Mouse (Mus musculus) liver, embryonic 11.5 days (tissue): ENCODE data around the gene Nrxn3. TPM values are rescaled to one million over a fixed set of nuclear protein-coding genes. Genes with fewer than 3 reads are reported as not detected.
A peak's percentile ranks its signal among the peaks of the same experiment; 100 is the strongest.

Experiments used
- ATAC-seq: fragments of 200-750 bp; cut with Nextera tagmentation; replicated peaks from 2 replicates; pipeline ENCODE4 v1.8.0; 2017; ENCODE audit warnings: moderate number of reproducible peaks, mild to moderate bottlenecking, moderate TSS enrichment, moderate library complexity; ENCODE audit not compliant: low FRiP score
- DNase-seq: peaks from one replicate; pipeline ENCODE4 v3.0.0-alpha.2; 2017; ENCODE audit warnings: low spot score
- H3K27ac ChIP-seq: fragments of 300-500 bp; sonication (generic); 2 replicates; pipeline ENCODE4 v1.5.1; 2014; ENCODE audit warnings: mild to moderate bottlenecking, low read depth, low read length, control low read depth
- H3K27me3 ChIP-seq: fragments of 300-500 bp; sonication (generic); replicated peaks from 2 replicates; pipeline ENCODE4 v1.6.1; 2014; ENCODE audit warnings: low read length, mixed read lengths; ENCODE audit not compliant: control insufficient read depth, insufficient read depth
- H3K36me3 ChIP-seq: fragments of 300-500 bp; sonication (generic); 2 replicates; pipeline ENCODE4 v1.6.1; 2014; ENCODE audit warnings: mild to moderate bottlenecking, low read length, moderate library complexity, mixed read lengths; ENCODE audit not compliant: control insufficient read depth, insufficient read depth
- H3K4me1 ChIP-seq: fragments of 300-500 bp; sonication (generic); replicated peaks from 2 replicates; pipeline ENCODE4 v1.6.1; 2014; ENCODE audit warnings: low read length, mixed read lengths; ENCODE audit not compliant: control insufficient read depth, insufficient read depth
- H3K4me2 ChIP-seq: fragments of 300-500 bp; sonication (generic); 2 replicates; pipeline ENCODE4 v1.6.1; 2014; ENCODE audit warnings: mild to moderate bottlenecking, control low read depth, moderate library complexity
- H3K4me3 ChIP-seq: fragments of 300-500 bp; sonication (generic); 2 replicates; pipeline ENCODE4 v1.5.1; 2014; ENCODE audit warnings: low read depth, low read length, control low read depth
- H3K9ac ChIP-seq: fragments of 300-500 bp; sonication (generic); 2 replicates; pipeline ENCODE4 v1.6.1; 2014; ENCODE audit warnings: low read depth, low read length, control low read depth
- H3K9me3 ChIP-seq: fragments of 300-500 bp; sonication (generic); 2 replicates; pipeline ENCODE4 v1.6.1; 2016; ENCODE audit warnings: low read length, inconsistent platforms, mixed read lengths; ENCODE audit not compliant: control insufficient read depth
- WGBS: fragments of 180-500 bp; shearing (Covaris S2); extraction: QIAGEN DNeasy Blood & Tissue Kit; methylation state at CpG from one replicate; pipeline ENCODE4 v1.1.7; 2014; 5-methylcytosine and 5-hydroxymethylcytosine counted together
- polyA plus RNA-seq: library from polyadenylated mRNA; unstranded; fragments of >200 nt; fragmentation: Nextera tagmentation; extraction: Ambion mirVana; gene quantifications from 2 replicates; pipeline ENCODE4 v1.2.1, GENCODE M21; 2014

Nrxn3 gene
- polyA plus RNA-seq, 1 experiment from 2014 or later: 3.3 TPM

DNA sequence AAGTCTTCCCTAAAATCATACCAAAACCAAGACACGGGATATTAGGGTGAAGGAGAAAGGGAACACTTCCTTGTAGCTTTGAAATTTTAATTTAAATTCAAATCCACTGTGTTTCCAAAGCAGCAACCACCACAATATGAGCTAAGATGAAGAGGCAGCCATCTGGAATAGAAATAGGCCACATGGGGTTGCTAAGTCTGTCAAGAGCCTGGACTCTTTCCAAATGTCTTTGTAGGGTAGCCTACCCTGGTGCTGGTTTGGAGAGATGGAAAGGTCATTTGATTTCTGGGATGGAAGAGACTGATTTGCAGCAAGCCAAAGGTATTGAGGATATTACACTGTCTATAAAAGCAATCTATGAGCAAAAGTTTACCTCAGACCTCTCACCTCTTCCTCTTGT is 539.6 kb downstream of the Nrxn3 start:
- no peaks in the 10 kb centered on the region for H3K4me1 ChIP-seq
- H3K36me3 ChIP-seq: no peaks in the 10 kb centered on the region
- H3K27ac ChIP-seq: no peak overlapping the region
- ATAC-seq (no peak), DNase-seq (no peak)
- H3K9me3 ChIP-seq: no peaks in the 10 kb centered on the region
- no peak overlapping the region for H3K9ac ChIP-seq
- no peaks in the 10 kb centered on the region for H3K27me3 ChIP-seq
- H3K4me3 ChIP-seq: no peak overlapping the region
- WGBS: 68% methylated on average over 1 of the region's 1 CpGs
- H3K4me2 ChIP-seq: no peak overlapping the region

DNA sequence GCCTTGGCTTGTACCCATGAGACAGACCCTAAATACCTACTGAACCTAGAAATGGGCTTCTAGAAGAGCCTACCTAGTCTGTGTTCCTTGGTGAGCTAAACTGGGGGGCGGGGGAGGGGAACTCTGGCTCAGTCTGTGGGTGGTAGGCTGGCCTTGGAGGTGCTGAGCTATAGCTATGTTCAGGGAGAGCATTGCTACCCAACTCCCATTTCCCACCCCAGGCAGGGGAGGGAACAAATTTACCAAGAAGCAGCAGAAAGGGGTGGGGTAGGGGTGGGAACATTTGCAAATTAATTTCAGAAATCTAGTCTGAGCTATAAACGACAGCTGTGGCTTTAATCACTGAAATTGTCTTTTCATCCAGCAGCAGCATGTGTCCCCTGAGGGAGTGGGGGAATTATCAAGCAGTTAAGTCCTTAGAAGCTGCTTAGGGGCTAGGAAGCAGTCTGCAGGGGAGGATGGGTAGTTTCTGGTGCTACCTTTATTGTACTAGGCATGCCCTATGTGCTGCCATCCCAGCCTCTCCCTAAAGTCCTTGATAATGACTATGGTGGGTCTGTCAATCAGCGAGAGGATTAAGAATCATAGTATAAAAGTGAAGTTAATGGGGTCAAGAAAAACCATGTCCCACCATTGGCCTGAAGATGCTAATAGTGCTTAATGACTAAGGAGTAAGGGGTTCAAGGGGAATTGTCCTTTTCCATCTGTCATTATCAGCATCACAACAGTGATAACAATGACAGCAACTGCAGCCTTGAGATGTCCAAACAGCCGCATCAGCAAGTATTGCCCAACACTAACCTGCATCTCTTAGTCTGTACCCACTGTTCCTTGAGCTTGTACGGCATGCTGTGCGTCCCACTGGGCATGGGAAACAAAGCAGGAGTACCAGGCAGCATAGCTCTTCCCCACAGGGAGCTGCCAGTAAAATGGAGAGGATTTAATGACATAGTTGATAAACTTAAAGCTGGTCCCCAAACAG is 560.0 kb downstream of the Nrxn3 start:
- Histone ChIP-seq H3K9ac (no peak overlapping the region), H3K4me1 (no peaks in the 10 kb centered on the region), H3K27me3 (no peaks in the 10 kb centered on the region), H3K27ac (no peak overlapping the region), H3K9me3 (no peaks in the 10 kb centered on the region), H3K36me3 (no peaks in the 10 kb centered on the region), H3K4me3 (no peak overlapping the region), H3K4me2 (no peak overlapping the region)
- no peak for DNase-seq
- ATAC-seq: no peak
- WGBS: 67% methylated on average over 6 of the region's 6 CpGs

DNA sequence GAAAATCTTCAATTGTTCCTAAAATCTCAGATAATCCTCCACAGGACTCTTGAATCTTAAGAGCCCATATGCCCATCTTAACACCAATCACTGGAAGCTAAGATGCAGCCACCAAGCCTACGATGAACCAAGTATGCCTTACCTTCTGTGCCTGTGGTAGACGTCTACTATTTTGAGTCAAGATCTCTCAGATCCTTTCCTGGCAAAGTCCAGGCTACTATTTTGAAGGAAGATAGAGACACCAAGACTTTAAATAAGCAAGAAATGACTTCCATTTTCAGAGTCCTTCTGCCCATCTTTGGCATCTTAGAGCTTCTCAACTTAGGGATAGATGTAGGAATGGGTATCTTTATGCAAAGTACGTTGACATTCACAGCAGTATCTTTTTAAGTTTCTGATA is 561.7 kb downstream of the Nrxn3 start:
- no peak for ATAC-seq
- Histone ChIP-seq H3K4me3 (no peak overlapping the region), H3K27me3 (no peaks in the 10 kb centered on the region), H3K36me3 (no peaks in the 10 kb centered on the region), H3K9ac (no peak overlapping the region), H3K4me1 (no peaks in the 10 kb centered on the region), H3K4me2 (no peak overlapping the region), H3K27ac (no peak overlapping the region), H3K9me3 (no peaks in the 10 kb centered on the region)
- DNase-seq: no peak
- 84% methylated on average over 3 of the region's 3 CpGs for WGBS

DNA sequence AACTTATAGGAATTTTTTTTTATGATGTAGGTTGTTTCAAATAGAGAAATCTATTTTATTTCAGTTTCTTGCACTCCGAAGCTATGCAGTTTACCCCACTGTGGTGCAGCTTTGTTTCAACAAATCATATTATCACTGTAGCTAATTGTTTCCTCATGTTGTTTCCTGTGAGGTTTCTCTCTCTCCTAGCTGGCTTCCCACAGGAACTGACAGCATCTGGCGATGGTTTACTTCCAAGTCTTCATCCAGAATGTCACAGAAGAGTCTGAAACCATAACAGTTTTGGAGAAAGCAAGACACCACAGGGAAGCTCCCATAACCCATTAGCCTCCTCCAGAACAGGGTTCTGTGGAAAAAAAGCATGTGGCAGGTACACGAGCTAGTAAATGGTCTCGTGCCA is 564.4 kb downstream of the Nrxn3 start:
- H3K36me3 ChIP-seq: no peaks in the 10 kb centered on the region
- no peak for ATAC-seq
- no peak overlapping the region for H3K4me2 ChIP-seq
- no peak overlapping the region for H3K9ac ChIP-seq
- DNase-seq: no peak
- H3K4me3 ChIP-seq: no peak overlapping the region
- H3K27ac ChIP-seq: no peak overlapping the region
- no peaks in the 10 kb centered on the region for H3K9me3 ChIP-seq
- no peaks in the 10 kb centered on the region for H3K27me3 ChIP-seq
- no peaks in the 10 kb centered on the region for H3K4me1 ChIP-seq
- 58% methylated on average over 4 of the region's 4 CpGs for WGBS

DNA sequence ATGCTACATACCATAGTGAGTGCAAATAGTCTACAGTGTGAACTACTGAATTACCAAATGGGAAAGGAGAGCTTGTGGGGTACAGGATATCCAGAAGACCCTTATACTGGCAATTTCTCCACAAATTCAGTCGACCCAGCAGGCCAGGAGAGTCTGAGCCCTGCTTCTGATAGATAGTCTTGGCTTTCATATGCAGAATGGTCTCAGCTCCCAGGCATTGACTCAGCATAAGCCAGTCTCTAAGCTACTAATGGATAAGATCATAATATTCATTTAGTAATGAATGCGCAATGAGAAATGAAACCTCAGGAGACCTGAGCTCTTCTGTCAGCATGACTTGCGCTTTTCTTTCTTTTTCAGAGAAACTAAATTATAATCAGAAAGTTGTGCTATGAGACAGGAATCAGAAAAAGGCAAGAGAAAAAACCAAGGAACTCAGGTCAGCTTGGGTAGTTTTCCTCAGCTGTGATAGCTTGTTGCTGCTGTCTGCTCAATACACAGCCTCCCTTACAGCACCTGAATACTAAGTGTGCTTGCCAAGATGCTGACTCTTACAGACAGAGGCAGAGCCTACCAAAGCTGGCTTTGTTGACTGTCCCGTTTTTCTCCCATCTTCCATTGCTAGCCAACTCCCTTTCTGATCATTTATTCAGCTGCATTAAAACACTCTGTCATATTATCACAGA is 567.1 kb downstream of the Nrxn3 start:
- DNase-seq: no peak
- Histone ChIP-seq H3K4me3 (no peak overlapping the region), H3K4me1 (no peaks in the 10 kb centered on the region), H3K9ac (no peak overlapping the region), H3K9me3 (no peaks in the 10 kb centered on the region), H3K27me3 (no peaks in the 10 kb centered on the region), H3K36me3 (no peaks in the 10 kb centered on the region), H3K27ac (no peak overlapping the region), H3K4me2 (no peak overlapping the region)
- ATAC-seq: no peak
- WGBS: 75% methylated on average over 4 of the region's 4 CpGs

DNA sequence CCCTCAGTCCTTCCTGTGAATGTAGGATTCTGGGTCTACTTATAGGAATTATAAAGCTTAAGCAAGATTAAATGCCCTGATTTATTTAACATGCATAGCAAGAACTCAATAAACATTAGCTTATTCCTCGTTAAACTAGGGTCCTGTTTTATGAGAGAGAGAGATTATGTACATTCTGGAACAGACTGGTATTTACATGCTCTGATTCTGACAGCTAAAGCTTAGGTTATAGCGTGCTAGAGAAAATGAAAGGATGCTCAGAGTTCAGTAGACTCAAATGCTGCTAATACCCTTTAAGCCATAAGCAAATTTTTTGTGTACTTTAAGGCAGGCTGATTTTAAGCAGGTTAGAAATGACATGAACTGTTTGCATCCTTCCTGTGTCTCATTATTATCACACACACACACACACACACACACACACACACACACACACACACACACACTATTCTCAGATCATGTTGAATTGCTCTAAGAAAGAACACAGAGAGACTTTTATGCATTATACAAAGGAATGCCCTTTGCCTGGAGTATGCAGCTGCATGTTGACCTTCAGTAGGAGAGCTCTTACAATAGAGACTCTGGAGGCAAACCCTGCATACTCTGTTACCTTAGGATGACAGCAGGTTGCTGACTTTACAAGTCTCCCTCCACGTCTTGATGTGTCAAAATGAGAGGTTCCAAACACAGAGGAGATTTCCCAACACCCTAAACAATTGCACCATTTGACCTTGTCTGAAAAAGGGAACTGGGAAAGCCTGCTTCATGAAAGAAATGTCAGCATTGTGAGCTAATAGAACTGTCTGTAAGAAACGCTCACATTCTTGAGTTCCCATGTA is 568.3 kb downstream of the Nrxn3 start:
- Histone ChIP-seq H3K4me3 (no peak overlapping the region), H3K27me3 (no peaks in the 10 kb centered on the region), H3K4me2 (no peak overlapping the region), H3K27ac (no peak overlapping the region), H3K36me3 (no peaks in the 10 kb centered on the region), H3K4me1 (no peaks in the 10 kb centered on the region), H3K9ac (no peak overlapping the region), H3K9me3 (no peaks in the 10 kb centered on the region)
- ATAC-seq (no peak), DNase-seq (no peak)
- WGBS: 49% methylated on average over 4 of the region's 4 CpGs

DNA sequence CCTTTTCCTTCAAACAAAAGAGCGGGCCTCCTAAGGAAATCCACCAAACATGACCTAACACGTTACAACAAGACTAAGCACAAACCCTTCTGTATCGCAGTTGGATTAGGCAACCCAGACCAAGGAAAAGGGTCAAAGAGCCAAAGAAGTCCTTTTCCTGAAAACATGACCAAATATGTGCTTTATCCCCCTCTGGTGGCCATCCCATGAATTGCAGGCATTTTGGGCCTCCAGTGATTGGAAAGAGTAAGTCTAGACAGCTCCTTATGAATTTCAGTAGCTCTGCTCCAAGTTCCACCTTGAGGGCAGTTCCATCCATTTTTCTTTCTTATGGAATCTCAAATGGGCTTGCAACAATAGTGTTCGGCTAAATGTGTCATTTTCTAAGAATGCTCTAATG is 579.3 kb downstream of the Nrxn3 start:
- 50% methylated on average over 4 of the region's 4 CpGs for WGBS
- peak; percentile 54 for DNase-seq
- H3K9me3 ChIP-seq: no peaks in the 10 kb centered on the region
- no peak for ATAC-seq
- H3K36me3 ChIP-seq: no peaks in the 10 kb centered on the region
- no peak overlapping the region for H3K9ac ChIP-seq
- H3K4me1 ChIP-seq: no peaks in the 10 kb centered on the region
- H3K27me3 ChIP-seq: no peaks in the 10 kb centered on the region
- H3K4me3 ChIP-seq: no peak overlapping the region
- H3K27ac ChIP-seq: no peak overlapping the region
- H3K4me2 ChIP-seq: no peak overlapping the region

DNA sequence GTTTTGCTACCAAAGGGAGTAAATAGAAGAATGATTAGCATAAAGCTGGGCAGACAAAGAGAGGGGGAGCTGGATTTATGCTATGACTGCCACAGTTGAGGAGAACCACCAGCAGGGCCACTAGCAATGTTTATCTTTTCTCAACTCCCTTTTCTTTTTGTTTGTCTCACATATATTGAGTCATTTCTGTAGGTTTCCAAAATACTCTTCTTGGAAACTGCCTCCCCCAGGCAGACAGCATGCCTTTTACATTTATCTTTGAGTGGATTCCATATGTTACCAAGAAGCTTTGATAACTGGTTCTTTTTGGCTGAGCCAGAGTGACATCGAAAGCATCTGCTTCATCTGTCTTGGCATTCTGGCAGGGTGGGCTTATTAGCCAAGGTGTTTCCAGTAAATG is 587.5 kb downstream of the Nrxn3 start:
- Histone ChIP-seq H3K36me3 (no peaks in the 10 kb centered on the region), H3K4me1 (no peaks in the 10 kb centered on the region), H3K4me2 (no peak overlapping the region), H3K9ac (no peak overlapping the region), H3K27ac (no peak overlapping the region), H3K4me3 (no peak overlapping the region), H3K27me3 (no peaks in the 10 kb centered on the region), H3K9me3 (no peaks in the 10 kb centered on the region)
- DNase-seq (no peak), ATAC-seq (no peak)
- WGBS: 72% methylated on average over 1 of the region's 1 CpGs
